Mouse (Mus musculus) spleen, adult 2 months (tissue): ENCODE measurements at regions not wholly inside any gene's neighbourhood (a gene's known extent, or its start where the extent isn't known, plus 50 kb on each side); places are given as distances from the start of the nearest gene placed in this dataset.
A peak's percentile ranks its signal among the peaks of the same experiment; 100 is the strongest.
"Not testable (repeated sequence)": the region's sequence is repeated elsewhere in the genome, so short reads cannot be mapped to it uniquely, and the experiment has no call there.

Experiments
- DNase-seq, 2 experiments: peaks; one replicate each; pipeline versions ENCODE4 v3.0.0 to v3.0.0-alpha.2; 2012 to 2021; ENCODE audit warnings: low spot score in 2 of 2, low read depth in 1 of 2
- H3K27ac ChIP-seq: fragments of 200-500 bp; 2 replicates; pipeline ENCODE4 v1.5.1; 2012; ENCODE audit warnings: low read length, inconsistent platforms; ENCODE audit not compliant: insufficient read depth
- H3K27me3 ChIP-seq: fragments of 200-500 bp; 2 replicates; pipeline ENCODE4 v1.6.1; 2012; ENCODE audit warnings: mild to moderate bottlenecking, moderate library complexity, low read length, inconsistent platforms; ENCODE audit not compliant: control insufficient read depth, insufficient read depth
- H3K36me3 ChIP-seq: fragments of 200-500 bp; 2 replicates; pipeline ENCODE4 v1.6.1; 2012; ENCODE audit warnings: mild to moderate bottlenecking, low read length, inconsistent platforms; ENCODE audit not compliant: control insufficient read depth, insufficient read depth
- H3K4me1 ChIP-seq: fragments of 200-500 bp; 2 replicates; pipeline ENCODE4 v1.6.1; 2011; ENCODE audit warnings: inconsistent platforms; ENCODE audit not compliant: control insufficient read depth, insufficient read depth, insufficient read length
- H3K4me3 ChIP-seq: fragments of 200-500 bp; 2 replicates; pipeline ENCODE4 v1.5.1; 2011; ENCODE audit warnings: mild to moderate bottlenecking, inconsistent platforms; ENCODE audit not compliant: insufficient read depth, insufficient read length; ENCODE audit errors: extremely low read depth
- WGBS: fragments of 180-500 bp; shearing (Covaris S2); methylation state at CpG from one replicate; pipeline ENCODE4 v1.1.7; 2018; 5-methylcytosine and 5-hydroxymethylcytosine counted together

DNA sequence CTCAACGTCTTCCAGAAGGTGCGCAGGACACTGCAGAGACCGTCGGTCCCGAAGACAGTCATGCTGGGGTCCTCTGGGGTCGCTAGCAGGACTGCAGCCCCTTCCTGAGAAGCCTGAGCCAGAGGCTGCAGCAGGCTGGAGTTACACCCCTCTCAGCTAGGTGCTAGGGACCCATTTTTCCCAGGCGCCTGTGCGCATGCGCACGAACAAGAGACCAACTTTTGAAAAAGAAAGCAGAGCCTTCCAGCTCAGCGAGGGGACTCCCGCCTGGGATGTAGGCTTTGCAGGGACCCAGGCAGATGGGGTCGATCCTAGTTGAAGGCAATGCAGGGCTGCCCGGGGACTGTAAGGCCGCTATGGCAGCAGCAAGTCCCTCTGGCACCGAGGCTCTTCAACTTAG is 104.7 kb upstream of the Atg7 start:
- WGBS = 41% methylated on average over 11 of the region's 16 CpGs
- H3K4me3 ChIP-seq, H3K27me3 ChIP-seq, H3K27ac ChIP-seq, H3K36me3 ChIP-seq, H3K4me1 ChIP-seq, DNase-seq: not testable (repeated sequence)

DNA sequence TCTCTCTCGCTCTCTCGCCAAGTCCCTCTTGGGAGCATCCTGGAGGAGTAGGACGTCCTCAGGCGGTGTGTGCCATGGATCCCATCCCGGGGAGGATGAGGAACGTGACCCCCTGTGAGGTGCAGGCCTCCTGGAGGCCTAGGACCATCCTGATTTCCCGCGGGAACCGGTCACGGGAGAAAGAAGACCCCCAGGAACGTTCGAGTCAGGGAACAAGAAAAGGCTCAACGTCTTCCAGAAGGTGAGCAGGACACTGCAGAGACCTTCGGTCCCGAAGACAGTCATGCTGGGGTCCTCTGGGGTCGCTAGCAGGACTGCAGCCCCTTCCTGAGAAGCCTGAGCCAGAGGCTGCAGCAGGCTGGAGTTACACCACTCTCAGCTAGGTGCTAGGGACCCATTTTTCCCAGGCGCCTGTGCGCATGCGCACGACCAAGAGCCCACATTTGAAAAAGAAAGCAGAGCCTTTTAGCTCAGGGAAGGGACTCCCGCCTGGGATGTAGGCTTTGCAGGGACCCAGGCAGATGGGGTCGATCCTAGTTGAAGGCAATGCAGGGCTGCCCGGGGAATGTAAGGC is 92.7 kb upstream of the Atg7 start:
- not testable (repeated sequence) for H3K27ac ChIP-seq, H3K4me1 ChIP-seq, DNase-seq, H3K4me3 ChIP-seq, H3K27me3 ChIP-seq, H3K36me3 ChIP-seq
- WGBS = 39% methylated on average over 23 of the region's 23 CpGs

DNA sequence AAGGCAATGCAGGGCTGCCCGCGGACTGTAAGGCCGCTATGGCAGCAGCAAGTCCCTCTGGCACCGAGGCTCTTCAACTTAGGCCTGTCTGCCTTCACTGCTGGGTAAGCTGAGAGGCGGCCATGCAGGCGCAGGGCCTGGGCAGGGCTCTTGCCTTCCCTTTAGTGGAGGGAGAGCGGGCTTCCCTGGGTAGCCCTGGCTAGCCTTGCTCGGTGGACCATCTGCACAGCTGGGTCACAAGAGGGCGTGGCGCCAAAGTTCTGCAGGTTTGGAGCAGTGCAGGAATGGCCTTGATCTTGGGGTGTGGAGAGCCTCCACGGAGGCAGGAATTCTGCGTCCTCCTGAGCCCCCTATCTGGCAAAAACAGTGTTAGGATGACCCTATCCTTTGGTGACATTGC is 89.8 kb upstream of the Atg7 start:
- 63% methylated on average over 4 of the region's 12 CpGs for WGBS
- H3K36me3 ChIP-seq, H3K27me3 ChIP-seq, H3K27ac ChIP-seq, H3K4me1 ChIP-seq, DNase-seq, H3K4me3 ChIP-seq: not testable (repeated sequence)

DNA sequence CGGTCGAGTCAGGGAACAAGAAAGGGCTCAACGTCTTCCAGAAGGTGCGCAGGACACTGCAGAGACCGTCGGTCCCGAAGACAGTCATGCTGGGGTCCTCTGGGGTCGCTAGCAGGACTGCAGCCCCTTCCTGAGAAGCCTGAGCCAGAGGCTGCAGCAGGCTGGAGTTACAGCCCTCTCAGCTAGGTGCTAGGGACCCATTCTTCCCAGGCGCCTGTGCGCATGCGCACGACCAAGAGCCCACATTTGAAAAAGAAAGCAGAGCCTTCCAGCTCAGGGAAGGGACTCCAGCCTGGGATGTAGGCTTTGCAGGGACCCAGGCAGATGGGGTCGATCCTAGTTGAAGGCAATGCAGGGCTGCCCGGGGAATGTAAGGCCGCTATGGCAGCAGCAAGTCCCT is 87.7 kb upstream of the Atg7 start:
- not testable (repeated sequence) for H3K27me3 ChIP-seq, H3K27ac ChIP-seq, H3K4me3 ChIP-seq, H3K4me1 ChIP-seq, H3K36me3 ChIP-seq, DNase-seq
- WGBS = 19% methylated on average over 5 of the region's 15 CpGs

DNA sequence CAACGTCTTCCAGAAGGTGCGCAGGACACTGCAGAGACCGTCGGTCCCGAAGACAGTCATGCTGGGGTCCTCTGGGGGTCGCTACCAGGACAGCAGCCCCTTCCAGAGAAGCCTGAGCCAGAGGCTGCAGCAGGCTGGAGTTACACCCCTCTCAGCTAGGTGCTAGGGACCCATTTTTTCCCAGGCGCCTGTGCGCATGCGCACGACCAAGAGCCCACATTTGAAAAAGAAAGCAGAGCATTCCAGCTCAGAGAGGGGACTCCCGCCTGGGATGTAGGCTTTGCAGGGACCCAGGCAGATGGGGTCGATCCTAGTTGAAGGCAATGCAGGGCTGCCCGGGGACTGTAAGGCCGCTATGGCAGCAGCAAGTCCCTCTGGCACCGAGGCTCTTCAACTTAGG is 65.6 kb upstream of the Atg7 start:
- not testable (repeated sequence) for H3K36me3 ChIP-seq, H3K4me1 ChIP-seq, H3K27me3 ChIP-seq, H3K4me3 ChIP-seq, H3K27ac ChIP-seq
- WGBS = 27% methylated on average over 7 of the region's 15 CpGs
- DNase-seq = peak in 1 of 2 experiments; percentile 2
